Mouse (Mus musculus): ENCODE measurements at regions not wholly inside any gene's neighbourhood (a gene's known extent, or its start where the extent isn't known, plus 50 kb on each side); places are given as distances from the start of the nearest gene placed in this dataset.

DNA sequence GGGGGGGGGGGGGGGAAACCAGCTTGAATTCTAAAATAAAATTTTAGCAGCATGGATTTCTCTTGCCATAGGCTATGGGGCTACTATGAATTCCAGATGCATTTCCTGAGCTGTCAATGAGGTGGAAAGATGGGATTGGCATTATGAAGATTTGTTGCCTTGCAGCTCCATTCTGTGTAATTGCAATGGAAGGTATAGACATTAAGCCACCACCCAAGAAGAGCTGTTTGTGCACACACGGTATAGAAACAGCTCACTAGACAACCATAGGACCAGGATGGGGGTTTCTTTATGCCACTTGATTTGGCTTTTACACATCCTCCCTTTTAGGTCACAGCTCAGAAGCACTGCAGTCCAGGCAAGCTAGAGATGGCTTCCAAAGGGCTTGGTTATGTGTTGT lies 247.8 kb downstream of the Satb1 start:
- H3K4me1 ChIP-seq (replicated peaks): peaks cover 22% of the 10 kb centered on the region
- H3K36me3 ChIP-seq: no peaks in the 10 kb centered on the region
- 33% methylated on average over 1 of the region's 1 CpGs for WGBS
- H3K4me2 ChIP-seq: no peak overlapping the region
- H3K4me3 ChIP-seq: no peak overlapping the region
- H3K27ac ChIP-seq (replicated peaks): peak overlapping the region; percentile 66; the same call in 1 of the 2 replicates
- no peaks in the 10 kb centered on the region for H3K9me3 ChIP-seq
- no peaks in the 10 kb centered on the region for H3K27me3 ChIP-seq
- H3K9ac ChIP-seq: no peak overlapping the region
- peak; percentile 74 for ATAC-seq (ENCODE audit: low read depth)

GRCm38 (mm10) chr17:51583984-51584880 lies 248.9 kb downstream of the Satb1 start:
- H3K27ac ChIP-seq (replicated peaks): peak overlapping the region; percentile 66
- peak overlapping the region; percentile 13 for H3K9ac ChIP-seq
- H3K4me1 ChIP-seq (replicated peaks): peaks cover 22% of the 10 kb centered on the region
- H3K4me3 ChIP-seq: peak overlapping the region; percentile 19
- H3K9me3 ChIP-seq: no peaks in the 10 kb centered on the region
- no peaks in the 10 kb centered on the region for H3K36me3 ChIP-seq
- ATAC-seq (ENCODE audit: low read depth): peak; percentile 74
- peak overlapping the region; percentile 37 for H3K4me2 ChIP-seq
- no peaks in the 10 kb centered on the region for H3K27me3 ChIP-seq
- WGBS: 39% methylated on average over 19 of the region's 19 CpGs

DNA sequence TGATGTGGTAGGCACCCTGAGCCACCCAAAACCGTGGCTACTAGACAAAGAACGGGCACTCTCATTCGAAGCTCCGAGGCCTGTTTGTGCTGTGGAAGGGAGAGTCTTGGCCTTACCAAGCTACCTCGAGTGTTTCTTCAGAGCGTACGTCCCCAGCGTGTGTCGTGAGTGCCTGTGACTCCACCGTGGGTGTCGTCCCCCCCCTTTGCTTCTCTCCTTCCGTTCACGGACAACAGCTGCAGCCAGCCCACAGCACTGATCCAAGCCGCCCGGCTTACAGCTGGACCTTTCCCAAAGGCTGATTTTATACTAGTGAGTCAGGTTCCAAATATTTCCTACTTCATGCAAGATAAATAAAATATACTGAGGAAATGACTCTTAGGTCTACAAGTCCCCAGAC lies 249.8 kb downstream of the Satb1 start:
- Histone ChIP-seq H3K27me3 (no peaks in the 10 kb centered on the region), H3K4me3 (no peak overlapping the region), H3K4me1 (replicated peaks) (peaks cover 22% of the 10 kb centered on the region), H3K36me3 (no peaks in the 10 kb centered on the region), H3K4me2 (no peak overlapping the region), H3K9ac (no peak overlapping the region), H3K9me3 (no peaks in the 10 kb centered on the region), H3K27ac (replicated peaks) (peak overlapping the region; percentile 66; the same call in 1 of the 2 replicates)
- no peak for ATAC-seq (ENCODE audit: low read depth)
- WGBS: 81% methylated on average over 15 of the region's 15 CpGs

GRCm38 (mm10) chr17:51555854-51556253 lies 277.2 kb downstream of the Satb1 start:
- Histone ChIP-seq H3K36me3 (no peaks in the 10 kb centered on the region), H3K9me3 (no peaks in the 10 kb centered on the region), H3K4me2 (no peak overlapping the region), H3K27me3 (no peaks in the 10 kb centered on the region), H3K27ac (replicated peaks) (no peak overlapping the region), H3K4me3 (no peak overlapping the region), H3K9ac (no peak overlapping the region), H3K4me1 (replicated peaks) (no peaks in the 10 kb centered on the region)
- ATAC-seq (ENCODE audit: low read depth): no peak
- 88% methylated on average over 3 of the region's 3 CpGs for WGBS

DNA sequence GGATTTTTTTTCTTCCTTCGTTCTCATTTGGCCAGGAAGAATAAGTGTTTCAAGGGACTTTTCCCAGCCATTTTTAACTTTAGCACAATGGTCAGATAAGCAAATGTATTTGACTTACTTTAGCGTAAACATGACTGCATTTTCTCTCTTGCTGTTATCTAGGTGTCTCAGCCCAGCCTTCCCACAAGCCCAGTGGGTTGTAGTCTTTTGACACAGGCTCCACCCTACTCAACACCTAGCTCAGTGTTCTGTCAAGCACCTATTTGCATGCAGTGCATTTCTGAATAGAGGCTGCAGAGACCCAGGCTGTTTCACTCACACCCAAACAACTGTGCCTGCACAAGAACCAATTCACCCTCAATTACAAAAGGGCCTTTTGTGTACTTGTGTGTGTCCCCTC lies 278.6 kb downstream of the Satb1 start:
- ATAC-seq (ENCODE audit: low read depth): no peak
- no peak overlapping the region for H3K4me2 ChIP-seq
- H3K36me3 ChIP-seq: no peaks in the 10 kb centered on the region
- no peak overlapping the region for H3K27ac ChIP-seq (replicated peaks)
- H3K27me3 ChIP-seq: no peaks in the 10 kb centered on the region
- 89% methylated on average over 2 of the region's 2 CpGs for WGBS
- no peaks in the 10 kb centered on the region for H3K9me3 ChIP-seq
- no peak overlapping the region for H3K9ac ChIP-seq
- no peaks in the 10 kb centered on the region for H3K4me1 ChIP-seq (replicated peaks)
- no peak overlapping the region for H3K4me3 ChIP-seq

DNA sequence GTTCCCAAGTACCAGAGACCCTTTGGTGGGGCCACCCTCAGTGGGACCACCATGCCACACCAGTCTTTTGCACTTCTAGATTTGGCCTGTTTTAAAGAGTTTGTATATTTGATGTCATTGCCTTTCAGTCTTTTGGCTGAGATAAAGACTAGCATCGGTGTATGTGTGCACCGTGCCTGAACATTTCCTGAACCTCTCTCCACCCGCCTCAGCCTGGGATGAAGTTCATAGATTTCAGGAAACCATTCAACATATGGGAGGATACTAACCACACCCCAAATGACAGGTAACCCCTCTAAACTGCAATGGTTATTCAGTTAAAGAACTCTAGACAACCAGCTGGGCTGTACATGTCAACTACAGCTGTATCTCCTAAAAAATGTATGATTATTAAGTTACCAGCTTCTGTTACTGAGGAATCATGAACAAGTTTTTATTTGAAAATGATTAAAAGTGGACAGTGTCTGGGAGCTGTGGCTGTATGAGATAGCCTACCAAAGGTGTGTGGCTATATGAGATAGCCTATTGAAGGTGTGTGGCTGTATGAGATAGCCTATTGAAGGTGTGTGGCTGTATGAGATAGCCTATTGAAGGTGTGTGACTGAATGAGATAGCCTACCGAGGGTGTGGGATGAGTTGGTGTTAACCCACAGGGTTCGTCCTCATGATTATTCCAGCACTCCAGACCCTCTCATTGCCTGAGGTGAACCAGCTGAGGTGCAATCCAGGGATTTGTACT lies 280.6 kb downstream of the Satb1 start:
- Histone ChIP-seq H3K36me3 (no peaks in the 10 kb centered on the region), H3K4me3 (no peak overlapping the region), H3K4me1 (replicated peaks) (no peaks in the 10 kb centered on the region), H3K9me3 (no peaks in the 10 kb centered on the region), H3K9ac (no peak overlapping the region), H3K27ac (replicated peaks) (no peak overlapping the region), H3K27me3 (no peaks in the 10 kb centered on the region), H3K4me2 (no peak overlapping the region)
- WGBS: 90% methylated on average over 5 of the region's 5 CpGs
- ATAC-seq (ENCODE audit: low read depth): no peak

GRCm38 (mm10) chr17:51546999-51547398 lies 286.1 kb downstream of the Satb1 start:
- Histone ChIP-seq H3K27ac (replicated peaks) (no peak overlapping the region), H3K27me3 (no peaks in the 10 kb centered on the region), H3K4me2 (no peak overlapping the region), H3K4me1 (replicated peaks) (no peaks in the 10 kb centered on the region), H3K4me3 (no peak overlapping the region), H3K36me3 (no peaks in the 10 kb centered on the region), H3K9ac (no peak overlapping the region), H3K9me3 (no peaks in the 10 kb centered on the region)
- WGBS: 63% methylated on average over 3 of the region's 3 CpGs
- ATAC-seq (ENCODE audit: low read depth): no peak

DNA sequence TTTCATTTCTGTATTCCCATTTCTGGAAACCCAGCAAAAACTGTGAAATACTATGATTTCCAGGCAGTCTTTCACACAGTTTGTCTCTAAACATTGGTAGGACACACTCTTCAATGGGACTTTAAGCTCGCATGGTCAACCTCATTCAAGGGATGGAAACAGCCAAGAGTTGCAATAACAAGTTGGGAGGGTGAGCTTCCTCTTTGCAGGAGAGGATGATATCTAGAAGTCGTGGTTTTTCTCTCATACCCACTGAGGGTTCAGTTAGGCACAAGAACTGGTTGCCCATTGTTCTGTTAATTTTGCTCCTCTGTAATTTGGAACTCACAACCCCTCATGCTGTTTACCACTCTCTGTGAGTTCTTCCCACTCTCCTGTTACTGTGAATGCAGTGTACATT lies 290.5 kb downstream of the Satb1 start:
- no peak overlapping the region for H3K4me3 ChIP-seq
- no peaks in the 10 kb centered on the region; the same call in 1 of the 2 replicates for H3K4me1 ChIP-seq (replicated peaks)
- no peak overlapping the region for H3K4me2 ChIP-seq
- no peaks in the 10 kb centered on the region for H3K9me3 ChIP-seq
- no peak overlapping the region for H3K27ac ChIP-seq (replicated peaks)
- 72% methylated on average over 2 of the region's 2 CpGs for WGBS
- no peaks in the 10 kb centered on the region for H3K27me3 ChIP-seq
- no peak overlapping the region for H3K9ac ChIP-seq
- ATAC-seq (ENCODE audit: low read depth): no peak
- H3K36me3 ChIP-seq: no peaks in the 10 kb centered on the region

DNA sequence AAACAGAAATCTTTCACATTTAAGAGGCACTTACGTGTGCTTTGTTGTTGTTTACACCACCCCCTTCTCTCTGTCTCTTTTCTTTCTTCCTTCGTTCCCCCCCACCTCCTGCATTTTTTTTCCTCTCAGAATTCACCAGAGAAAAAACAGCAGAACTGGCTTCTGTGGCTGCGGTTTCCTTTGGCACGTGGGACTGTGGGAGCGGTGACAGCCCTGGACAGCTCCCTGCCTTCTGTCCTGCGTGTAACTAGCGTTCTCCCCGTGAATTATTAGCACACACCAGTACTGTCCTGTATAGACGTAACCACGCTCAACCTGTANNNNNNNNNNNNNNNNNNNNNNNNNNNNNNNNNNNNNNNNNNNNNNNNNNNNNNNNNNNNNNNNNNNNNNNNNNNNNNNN lies 298.4 kb downstream of the Satb1 start:
- peak overlapping the region; percentile 38 for H3K27ac ChIP-seq (replicated peaks)
- peak; percentile 66; the same call in 1 of the 2 replicates for ATAC-seq (ENCODE audit: low read depth)
- H3K4me1 ChIP-seq (replicated peaks): peaks cover 26% of the 10 kb centered on the region
- H3K36me3 ChIP-seq: no peaks in the 10 kb centered on the region
- no peaks in the 10 kb centered on the region for H3K27me3 ChIP-seq
- peak overlapping the region; percentile 25 for H3K4me3 ChIP-seq
- H3K9me3 ChIP-seq: no peaks in the 10 kb centered on the region
- H3K9ac ChIP-seq: peak overlapping the region; percentile 66
- 28% methylated on average over 10 of the region's 10 CpGs for WGBS
- H3K4me2 ChIP-seq: peak overlapping the region; percentile 57

DNA sequence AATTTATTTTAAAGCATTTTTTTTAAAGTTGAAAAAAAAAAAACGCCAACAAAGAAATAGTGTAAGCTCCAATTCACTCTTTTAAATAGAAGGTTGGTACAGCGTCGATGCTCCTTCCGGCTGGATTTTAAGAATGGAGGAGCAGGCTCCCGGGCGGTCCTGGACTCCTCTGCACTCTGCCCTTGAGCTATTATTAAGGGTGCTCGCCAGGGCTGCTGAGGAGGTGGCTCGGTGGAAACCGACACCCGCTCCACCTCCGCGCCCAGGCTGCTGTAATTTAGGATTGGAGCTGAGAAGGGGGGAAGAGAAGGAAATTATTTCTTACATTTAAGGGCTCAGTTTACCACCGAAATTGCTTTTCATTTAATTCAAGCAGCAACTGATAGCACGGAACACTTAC lies 298.8 kb downstream of the Satb1 start:
- H3K36me3 ChIP-seq: no peaks in the 10 kb centered on the region
- H3K4me1 ChIP-seq (replicated peaks): peaks cover 26% of the 10 kb centered on the region
- H3K27ac ChIP-seq (replicated peaks): peak overlapping the region; percentile 38; the same call in 1 of the 2 replicates
- H3K9ac ChIP-seq: peak overlapping the region; percentile 66
- peak; percentile 49; the same call in 1 of the 2 replicates for ATAC-seq (ENCODE audit: low read depth)
- peak overlapping the region; percentile 25 for H3K4me3 ChIP-seq
- no peaks in the 10 kb centered on the region for H3K9me3 ChIP-seq
- 19% methylated on average over 14 of the region's 14 CpGs for WGBS
- H3K4me2 ChIP-seq: peak overlapping the region; percentile 57
- no peaks in the 10 kb centered on the region for H3K27me3 ChIP-seq

GRCm38 (mm10) chr17:51528161-51528560 lies 304.9 kb downstream of the Satb1 start:
- Histone ChIP-seq H3K4me2 (no peak overlapping the region), H3K4me3 (no peak overlapping the region), H3K4me1 (replicated peaks) (peaks cover 9% of the 10 kb centered on the region), H3K27me3 (no peaks in the 10 kb centered on the region), H3K9ac (no peak overlapping the region), H3K36me3 (no peaks in the 10 kb centered on the region), H3K9me3 (no peaks in the 10 kb centered on the region), H3K27ac (replicated peaks) (no peak overlapping the region)
- WGBS: 88% methylated on average over 3 of the region's 3 CpGs
- ATAC-seq (ENCODE audit: low read depth): no peak

GRCm38 (mm10) chr17:51526881-51527280 lies 306.2 kb downstream of the Satb1 start:
- H3K9me3 ChIP-seq: no peaks in the 10 kb centered on the region
- WGBS: 62% methylated on average over 7 of the region's 7 CpGs
- H3K4me2 ChIP-seq: no peak overlapping the region
- H3K27me3 ChIP-seq: no peaks in the 10 kb centered on the region
- peaks cover 9% of the 10 kb centered on the region for H3K4me1 ChIP-seq (replicated peaks)
- ATAC-seq (ENCODE audit: low read depth): no peak
- H3K9ac ChIP-seq: no peak overlapping the region
- no peaks in the 10 kb centered on the region for H3K36me3 ChIP-seq
- H3K27ac ChIP-seq (replicated peaks): peak overlapping the region; percentile 10; the same call in 1 of the 2 replicates
- no peak overlapping the region for H3K4me3 ChIP-seq
